ENCODE assay signal across 9 mouse cellular contexts in the genomic region with DNA sequence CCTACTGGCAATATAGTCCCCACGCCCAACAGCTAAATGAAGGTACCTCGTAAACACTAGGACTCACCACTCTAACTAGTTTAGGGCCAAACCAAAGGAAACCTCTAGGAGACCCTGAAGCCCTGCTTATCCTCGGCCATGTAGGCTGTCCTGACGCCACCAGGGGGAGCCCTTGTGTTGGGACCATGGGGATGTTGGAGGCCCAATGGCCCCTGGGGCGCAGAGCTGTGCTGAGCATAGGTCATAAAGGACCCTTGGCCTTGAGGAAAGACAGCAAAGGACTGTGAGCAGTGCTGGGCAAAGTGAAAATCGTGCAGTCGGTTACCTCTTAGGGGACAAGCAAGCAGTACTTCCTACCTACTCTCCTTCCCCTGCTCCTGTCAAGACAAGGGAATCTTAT. TPM values are rescaled to one million over a fixed set of nuclear protein-coding genes. Genes with fewer than 3 reads are reported as not detected.
A peak's percentile ranks its signal among the peaks of the same experiment; 100 is the strongest.
DNase-seq lines count a peak whose midpoint lies in the region; ATAC-seq and TF ChIP-seq lines count a peak whose summit lies in the region.
"Had no signal": no experiment of that assay in that cellular context is flagged by ENCODE, and none has a peak within 500 bp of the region (broad histone marks: within the 10 kb centered on the region; RNA-seq: fewer than 3 reads in every experiment).

No protein-coding gene starts in this region.

- no peak for TF ChIP-seq POLR2A in embryonic fibroblast, embryonic 13.5 days (IDR thresholded peaks at IDR 0.05; ENCODE audit: low read depth, low read length)

- H3K4me3 ChIP-seq in forebrain, embryonic 10.5 days = no peak overlapping the region
- H3K4me3 ChIP-seq in forebrain, embryonic 15.5 days = no peak overlapping the region
- H3K4me3 ChIP-seq in embryonic fibroblast, embryonic 13.5 days (ENCODE audit: insufficient read depth, low read length) = no peak overlapping the region
- no peak overlapping the region for H3K4me3 ChIP-seq in stomach, embryonic 15.5 days (replicated peaks)
- H3K4me3 ChIP-seq: megakaryocyte, embryonic 14.5 days had no signal

- H3K36me3 ChIP-seq in forebrain, embryonic 10.5 days (replicated peaks) = no peaks in the 10 kb centered on the region
- no peaks in the 10 kb centered on the region for H3K36me3 ChIP-seq in forebrain, embryonic 15.5 days
- H3K36me3 ChIP-seq in stomach, embryonic 15.5 days = no peaks in the 10 kb centered on the region

- H3K27ac ChIP-seq in forebrain, embryonic 10.5 days = no peak overlapping the region
- H3K27ac ChIP-seq in forebrain, embryonic 15.5 days (replicated peaks) = no peak overlapping the region
- H3K27ac ChIP-seq in embryonic fibroblast, embryonic 13.5 days (ENCODE audit: insufficient read depth, low read length) = no peak overlapping the region
- H3K27ac ChIP-seq in stomach, embryonic 15.5 days = no peak overlapping the region

- peaks cover 26% of the 10 kb centered on the region for H3K27me3 ChIP-seq in forebrain, embryonic 10.5 days (ENCODE audit: poor library complexity, severe bottlenecking)
- no peaks in the 10 kb centered on the region for H3K27me3 ChIP-seq in forebrain, embryonic 15.5 days
- 0 out of 2 replicates have a peak, but pooled peaks cover 2% of the 10 kb centered on the region for H3K27me3 ChIP-seq in stomach, embryonic 15.5 days (replicated peaks)

- H3K9me3 ChIP-seq in forebrain, embryonic 10.5 days = no peaks in the 10 kb centered on the region
- H3K9me3 ChIP-seq in forebrain, embryonic 15.5 days = no peaks in the 10 kb centered on the region
- no peaks in the 10 kb centered on the region for H3K9me3 ChIP-seq in stomach, embryonic 15.5 days

- no peak overlapping the region for H3K4me2 ChIP-seq in forebrain, embryonic 15.5 days (replicated peaks)
- H3K4me2 ChIP-seq in stomach, embryonic 15.5 days = no peak overlapping the region

- 30% methylated on average over 7 of the region's 7 CpGs for WGBS in forebrain, embryonic 10.5 days
- WGBS in forebrain, embryonic 15.5 days = 36% methylated on average over 7 of the region's 7 CpGs
- 35% methylated on average over 7 of the region's 7 CpGs for WGBS in stomach, embryonic 15.5 days

- DNase-seq in forebrain, embryonic 10.5 days (ENCODE audit: extremely low spot score, low spot score) = peak; percentile 78
- peak; percentile 66 for DNase-seq in brain, adult 2 months (ENCODE audit: low read depth, low spot score)
- peak; percentile 85 for DNase-seq in heart, postnatal 4 days
- peak; percentile 69 to 88 for DNase-seq in layer of hippocampus, postnatal 25 days (ENCODE audit: extremely low spot score in 1 of 2, low spot score in 1 of 2)

- H3K4me1 ChIP-seq in forebrain, embryonic 10.5 days = peaks cover 16% of the 10 kb centered on the region
- 0 out of 2 replicates have a peak, but pooled peaks cover 4% of the 10 kb centered on the region for H3K4me1 ChIP-seq in forebrain, embryonic 15.5 days
- no peaks in the 10 kb centered on the region for H3K4me1 ChIP-seq in embryonic fibroblast, embryonic 13.5 days (ENCODE audit: control insufficient read depth, insufficient read depth, low read length)
- H3K4me1 ChIP-seq in stomach, embryonic 15.5 days = no peaks in the 10 kb centered on the region
- H3K4me1 ChIP-seq: megakaryocyte, embryonic 14.5 days had no signal

- ATAC-seq in forebrain, embryonic 15.5 days (replicated peaks) = no peak
- ATAC-seq in megakaryocyte progenitor cell, adult 5-6 weeks (replicated peaks; ENCODE audit: poor library complexity) = peak; percentile 96
- peak; percentile 58; the same call in 1 of the 2 replicates for ATAC-seq in stomach, embryonic 15.5 days (ENCODE audit: insufficient read depth, low FRiP score, low read depth)

- no peak overlapping the region for H3K9ac ChIP-seq in forebrain, embryonic 15.5 days (replicated peaks)
- no peak overlapping the region for H3K9ac ChIP-seq in stomach, embryonic 15.5 days

- TF ChIP-seq CTCF in embryonic fibroblast, embryonic 13.5 days (IDR thresholded peaks at IDR 0.05; ENCODE audit: borderline replicate concordance, insufficient read depth, low read length) = peak; percentile 61

RNA-seq across cellular contexts. Expression of a gene that starts 1.6 kb away (rescaled TPM):
- polyA plus RNA-seq in forebrain, embryonic 10.5 days (2016; fragmentation: Nextera tagmentation; extraction: Ambion mirVana) = 0.09 and 0.15 TPM in 2 replicates
- polyA plus RNA-seq in forebrain, embryonic 15.5 days (2015; fragmentation: Nextera tagmentation; extraction: Ambion mirVana) = 0.11 and 0.18 TPM in 2 replicates
- 0.33 and 1.2 TPM in 2 replicates for polyA plus RNA-seq in embryonic fibroblast, embryonic 13.5 days (2011; ENCODE audit: insufficient read length, low read depth, missing spikeins)
- not detected for total RNA-seq in heart, postnatal 4 days (2021)
- total RNA-seq in layer of hippocampus, postnatal 25 days (2021) = 1 to 10 TPM; 2.6 to 2.8 TPM
- not detected in 2 replicates for total RNA-seq in megakaryocyte progenitor cell, adult 5-6 weeks (2015)
- not detected in 2 replicates for total RNA-seq in megakaryocyte progenitor cell, adult 5-6 weeks (2017)
- 0.08 and 0.09 TPM in 2 replicates for polyA plus RNA-seq in stomach, embryonic 15.5 days (2015; fragmentation: Nextera tagmentation; extraction: Ambion mirVana)

RNA-seq across cellular contexts. Expression of a gene that starts 35.5 kb away (rescaled TPM):
- polyA plus RNA-seq in forebrain, embryonic 10.5 days (2016; fragmentation: Nextera tagmentation; extraction: Ambion mirVana) = not detected in 2 replicates
- polyA plus RNA-seq in forebrain, embryonic 15.5 days (2015; fragmentation: Nextera tagmentation; extraction: Ambion mirVana) = not detected in 2 replicates
- polyA plus RNA-seq in embryonic fibroblast, embryonic 13.5 days (2011; ENCODE audit: insufficient read length, low read depth, missing spikeins) = not detected in 2 replicates
- total RNA-seq in heart, postnatal 4 days (2021) = not detected
- not detected for total RNA-seq in layer of hippocampus, postnatal 25 days (2021)
- total RNA-seq in megakaryocyte progenitor cell, adult 5-6 weeks (2015) = not detected in 2 replicates
- total RNA-seq in megakaryocyte progenitor cell, adult 5-6 weeks (2017) = not detected in 2 replicates
- polyA plus RNA-seq in stomach, embryonic 15.5 days (2015; fragmentation: Nextera tagmentation; extraction: Ambion mirVana) = 0.12 and 0.73 TPM in 2 replicates

RNA-seq across cellular contexts. Expression of a gene that starts 54.6 kb away (rescaled TPM):
- polyA plus RNA-seq in forebrain, embryonic 10.5 days (2016; fragmentation: Nextera tagmentation; extraction: Ambion mirVana) = not detected in 2 replicates
- not detected in 2 replicates for polyA plus RNA-seq in forebrain, embryonic 15.5 days (2015; fragmentation: Nextera tagmentation; extraction: Ambion mirVana)
- not detected in 2 replicates for polyA plus RNA-seq in embryonic fibroblast, embryonic 13.5 days (2011; ENCODE audit: insufficient read length, low read depth, missing spikeins)
- not detected for total RNA-seq in heart, postnatal 4 days (2021)
- not detected for total RNA-seq in layer of hippocampus, postnatal 25 days (2021)
- total RNA-seq in megakaryocyte progenitor cell, adult 5-6 weeks (2015) = not detected in 2 replicates
- not detected in 2 replicates for total RNA-seq in megakaryocyte progenitor cell, adult 5-6 weeks (2017)
- polyA plus RNA-seq in stomach, embryonic 15.5 days (2015; fragmentation: Nextera tagmentation; extraction: Ambion mirVana) = not detected in 2 replicates
